Mouse (Mus musculus) bone marrow, adult 2 months (tissue): ENCODE results near the gene Zfp791. TPM values are rescaled to one million over a fixed set of nuclear protein-coding genes. Genes with fewer than 3 reads are reported as not detected.
"Not testable (repeated sequence)": the region's sequence is repeated elsewhere in the genome, so short reads cannot be mapped to it uniquely, and the experiment has no call there.

Experiments
- H3K27ac ChIP-seq: fragments of 200-500 bp; 2 replicates; pipeline ENCODE4 v1.5.1; 2012; ENCODE audit warnings: low read depth, mild to moderate bottlenecking, control low read depth, inconsistent platforms, low read length; ENCODE audit not compliant: control insufficient read depth, poor library complexity, insufficient read depth
- H3K4me1 ChIP-seq: fragments of 200-500 bp; 2 replicates; pipeline ENCODE4 v1.6.1; 2011; ENCODE audit warnings: low read length; ENCODE audit not compliant: control insufficient read depth, insufficient read depth
- H3K4me3 ChIP-seq: fragments of 200-500 bp; replicated peaks from 2 replicates; pipeline ENCODE3; 2011; ENCODE audit warnings: mild to moderate bottlenecking, low read depth, low read length, control low read depth; ENCODE audit not compliant: control insufficient read depth
- CTCF ChIP-seq: fragments of 200-500 bp; IDR thresholded peaks from 2 replicates; pipeline ENCODE4 v1.5.1; 2011; ENCODE audit warnings: low read length, control low read depth; ENCODE audit not compliant: control insufficient read depth, insufficient read depth
- POLR2A ChIP-seq: fragments of 200-500 bp; IDR thresholded peaks from 2 replicates; pipeline ENCODE4 v1.6.1; 2011; ENCODE audit warnings: low read depth, mild to moderate bottlenecking, control low read depth, low read length, borderline replicate concordance; ENCODE audit not compliant: control insufficient read depth
- WGBS: fragments of 180-500 bp; shearing (Covaris S2); methylation state at CpG from one replicate; pipeline ENCODE4 v1.1.7; 2018; 5-methylcytosine and 5-hydroxymethylcytosine counted together
- polyA plus RNA-seq: library from polyadenylated mRNA; stranded (reverse); fragments of >200 nt; gene quantifications from 2 replicates; pipeline ENCODE4 v1.2.4, GENCODE M21; 2011; ENCODE audit warnings: low replicate concordance; ENCODE audit not compliant: missing spikeins, insufficient read depth, insufficient read length

The Zfp791 gene
- polyA plus RNA-seq = not detected in 2 replicates

DNA sequence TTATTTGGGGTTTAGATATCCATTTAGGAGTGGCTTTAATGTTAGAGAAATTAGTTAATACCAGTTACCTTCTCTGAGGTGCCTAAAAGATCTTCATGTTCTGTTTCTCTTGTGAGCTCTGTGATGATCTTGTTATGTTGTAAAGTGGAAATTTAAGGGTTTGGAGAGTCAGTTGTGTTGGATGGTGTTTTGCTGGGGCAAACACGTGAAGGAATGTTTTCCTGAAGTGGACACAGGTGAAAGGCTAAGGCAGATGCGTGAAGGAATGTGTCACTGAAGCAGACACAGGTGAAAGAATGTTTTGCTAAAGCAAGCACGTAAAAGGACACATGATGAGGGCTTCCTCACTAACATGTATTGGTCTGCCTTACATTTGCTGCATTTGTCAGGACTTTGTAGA lies at the start of gene Zfp791:
Gene Zfp791 (minus strand): TSS at position 101 of the 400 bp plus-strand sequence.
- Histone ChIP-seq H3K27ac (no peak within 1 kb of the TSS), H3K4me1 (no peaks in the 10 kb centered on the region; the same call in 1 of the 2 replicates), H3K4me3 (no peak within 1 kb of the TSS)
- TF ChIP-seq POLR2A (no peak), CTCF (no peak)
- WGBS = 71% methylated on average over 3 of the region's 3 CpGs

DNA sequence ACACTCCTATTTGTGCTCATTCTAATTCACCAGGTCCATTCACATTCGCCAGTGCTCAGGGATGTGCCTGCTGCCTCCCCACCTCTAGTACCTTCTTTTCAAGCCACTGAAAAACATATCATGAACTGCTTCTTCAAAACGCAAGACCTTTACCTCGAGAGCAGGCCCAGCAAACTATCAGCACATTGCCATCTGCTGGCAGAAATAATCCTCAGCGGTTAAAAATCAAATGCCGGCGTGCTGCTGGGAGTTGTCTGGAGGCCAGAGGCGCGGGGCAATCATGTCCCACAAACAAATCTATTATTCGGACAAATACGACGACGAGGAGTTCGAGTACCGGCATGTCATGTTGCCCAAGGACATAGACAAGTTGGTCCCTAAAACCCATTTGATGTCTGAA lies 48.4 kb upstream of the Zfp791 start:
- no peak overlapping the region for H3K4me3 ChIP-seq
- TF ChIP-seq CTCF (peak; percentile 16; the same call in 1 of the 2 replicates), POLR2A (no peak)
- no peaks in the 10 kb centered on the region for H3K4me1 ChIP-seq
- no peak overlapping the region for H3K27ac ChIP-seq
- 23% methylated on average over 14 of the region's 14 CpGs for WGBS

DNA sequence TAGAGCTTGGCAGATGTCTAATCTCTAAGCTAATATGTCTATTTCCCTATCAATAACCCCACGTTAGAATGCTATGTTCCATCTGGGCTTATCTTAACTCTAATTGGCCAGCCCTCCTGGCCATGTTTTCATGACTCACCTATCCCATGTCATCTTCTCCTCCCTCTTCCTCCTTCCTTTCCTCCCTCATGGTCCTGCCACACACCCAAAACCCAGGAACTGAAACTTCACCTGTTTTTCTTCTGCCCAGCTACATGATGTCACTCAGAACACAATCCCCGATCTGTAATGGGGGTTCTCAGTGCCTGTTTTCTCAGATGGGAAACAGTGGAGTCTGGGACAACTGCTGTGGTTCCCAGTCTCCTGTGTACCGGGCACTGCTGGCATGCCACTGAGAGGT lies 28.7 kb upstream of the Zfp791 start, which contains the start of gene Cks1brt:
Gene Cks1brt (plus strand): TSS at position 301 of the 400 bp plus-strand sequence.
- H3K4me3 ChIP-seq = no peak within 1 kb of the TSS
- no peaks in the 10 kb centered on the region for H3K4me1 ChIP-seq
- 72% methylated on average over 3 of the region's 3 CpGs for WGBS
- no peak within 1 kb of the TSS for H3K27ac ChIP-seq
- TF ChIP-seq CTCF (no peak), POLR2A (no peak)

DNA sequence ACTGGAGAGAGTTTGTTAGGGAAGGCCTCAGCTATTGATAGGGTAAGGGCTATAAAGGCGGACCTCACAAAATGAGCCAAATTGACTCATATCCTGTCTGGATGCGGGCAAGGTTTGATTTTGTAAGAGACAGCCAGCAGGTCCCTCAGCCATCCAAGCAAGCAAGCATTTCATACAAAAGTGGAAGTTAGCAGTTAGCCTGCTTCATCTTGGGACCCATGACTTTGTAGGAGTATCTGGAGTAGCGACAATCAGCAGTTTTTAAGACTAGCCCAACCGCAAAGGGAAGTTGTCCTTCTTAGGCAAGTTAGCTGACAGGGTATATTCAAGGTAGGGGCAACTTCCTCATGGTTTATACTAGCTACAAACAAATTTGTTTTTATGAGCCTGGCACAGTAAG lies 19.6 kb upstream of the Zfp791 start:
- Histone ChIP-seq H3K4me1 (peaks cover 2% of the 10 kb centered on the region; the same call in 1 of the 2 replicates), H3K27ac (peak overlapping the region; percentile 88; the same call in 1 of the 2 replicates), H3K4me3 (no peak overlapping the region)
- 31% methylated on average over 4 of the region's 4 CpGs for WGBS
- no peak for TF ChIP-seq POLR2A
- no peak for TF ChIP-seq CTCF

DNA sequence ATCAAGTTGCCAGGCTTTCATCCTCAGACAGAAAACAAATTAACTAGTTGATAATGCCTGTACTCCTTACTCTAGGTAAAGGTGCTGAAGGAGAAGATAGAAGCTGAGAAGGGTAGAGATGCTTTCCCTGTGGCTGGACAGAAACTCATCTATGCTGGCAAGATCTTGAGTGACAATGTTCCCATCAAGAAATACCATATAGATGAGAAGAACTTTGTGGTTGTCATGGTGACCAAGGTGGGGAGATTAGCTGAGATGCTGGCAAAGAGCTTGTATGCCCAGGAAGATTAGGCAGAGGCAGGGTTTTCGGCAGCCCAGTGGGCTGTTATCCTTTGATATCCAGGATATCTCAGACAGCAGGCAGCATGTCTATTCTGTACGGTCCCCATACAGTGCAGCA lies 12.8 kb upstream of the Zfp791 start:
- H3K4me3 ChIP-seq, H3K4me1 ChIP-seq, H3K27ac ChIP-seq: not testable (repeated sequence)
- WGBS = 81% methylated on average over 2 of the region's 2 CpGs

DNA sequence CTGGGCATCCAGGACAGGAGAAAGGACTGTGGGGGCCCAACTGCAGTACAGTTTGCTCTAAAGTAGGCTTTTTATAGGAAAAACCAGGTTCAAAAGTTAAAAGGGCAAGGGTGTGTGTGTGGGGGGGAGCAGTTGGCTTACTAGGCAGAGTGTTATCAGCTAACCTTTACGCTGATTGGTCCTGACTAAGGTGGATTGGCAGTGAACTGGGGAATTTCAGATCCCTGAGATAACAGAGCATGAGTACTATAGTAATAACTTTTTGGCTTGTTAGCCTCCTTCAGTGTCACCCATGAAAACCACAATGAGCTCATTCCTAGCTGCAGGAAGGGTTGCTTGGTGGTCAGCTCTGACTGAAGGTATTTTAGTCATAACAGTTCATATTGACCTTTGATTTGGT lies 9.4 kb upstream of the Zfp791 start:
- Histone ChIP-seq H3K4me3 (no peak overlapping the region), H3K27ac (no peak overlapping the region), H3K4me1 (no peaks in the 10 kb centered on the region; the same call in 1 of the 2 replicates)
- TF ChIP-seq CTCF (no peak), POLR2A (no peak)
- WGBS = 76% methylated on average over 1 of the region's 1 CpGs

DNA sequence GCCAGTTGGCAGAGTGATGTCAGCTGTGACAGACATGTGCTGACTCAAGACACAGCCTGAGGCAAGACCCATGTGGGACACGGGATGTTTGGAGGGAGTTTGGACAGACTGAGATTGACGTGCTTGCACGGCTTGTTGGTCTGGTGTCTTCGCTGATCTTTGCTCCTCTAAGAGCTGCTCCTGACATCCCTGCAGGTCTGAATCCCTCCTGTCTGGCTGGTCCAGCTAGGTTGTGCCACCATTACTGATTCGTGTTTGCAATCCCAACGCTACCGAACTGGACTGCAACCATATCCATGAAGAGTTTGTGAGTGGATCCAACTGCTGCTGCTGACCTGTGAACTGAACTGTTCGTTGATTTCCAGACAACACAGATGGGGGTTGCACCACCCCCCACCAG lies 796 bp upstream of the Zfp791 start:
- 85% methylated on average over 8 of the region's 8 CpGs for WGBS

DNA sequence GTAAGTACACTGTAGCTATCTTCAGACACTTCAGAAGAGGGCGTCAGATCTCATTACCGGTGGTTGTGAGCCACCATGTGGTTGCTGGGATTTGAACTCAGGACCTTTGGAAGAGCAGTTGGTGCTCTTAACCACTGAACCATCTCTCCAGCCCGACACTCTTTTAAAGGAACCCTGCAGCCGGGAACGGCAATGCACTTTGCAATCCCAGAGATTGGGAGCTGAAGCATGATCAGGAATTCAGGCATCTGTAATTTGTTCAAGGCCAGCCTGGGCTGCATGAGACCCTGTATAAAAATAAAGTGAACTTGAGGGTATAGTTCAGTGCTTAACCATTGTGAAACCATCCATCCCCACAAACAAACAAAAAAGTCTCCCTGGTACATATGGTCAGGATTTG lies 2.6 kb downstream of the Zfp791 start:
- not testable (repeated sequence) for H3K4me3 ChIP-seq, H3K27ac ChIP-seq, H3K4me1 ChIP-seq
- whole genome bisulfite sequencing = 86% methylated on average over 5 of the region's 5 CpGs

More for the DNA sequence above, 796 bp upstream of the Zfp791 start:
- no peak overlapping the region for H3K27ac ChIP-seq
- H3K4me3 ChIP-seq = no peak overlapping the region
- TF ChIP-seq POLR2A (no peak), CTCF (no peak)
- H3K4me1 ChIP-seq = no peaks in the 10 kb centered on the region; the same call in 1 of the 2 replicates
